21 mouse cellular contexts compared by ENCODE assay signal in the genomic region with DNA sequence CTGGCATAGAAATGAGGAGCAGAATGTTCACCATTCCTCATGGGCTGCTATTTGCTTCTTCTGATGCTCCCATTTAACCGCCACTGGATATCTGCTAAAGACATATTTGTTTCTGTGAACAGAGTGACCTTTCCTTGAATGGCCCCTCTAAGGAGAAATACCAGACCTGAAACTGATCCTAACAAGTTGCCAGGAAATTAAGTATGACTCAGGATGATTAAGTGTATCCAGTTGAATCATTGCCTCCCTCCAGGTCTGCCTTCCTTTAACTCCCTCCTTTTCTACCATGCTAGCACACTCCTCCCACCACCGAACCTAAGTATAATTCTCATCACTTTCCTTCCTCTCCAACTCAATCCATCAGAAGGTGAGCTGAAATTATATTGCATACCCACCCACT.
DNase-seq lines count a peak whose midpoint lies in the region; ATAC-seq and TF ChIP-seq lines count a peak whose summit lies in the region.
"Had no signal": no experiment of that assay in that cellular context is flagged by ENCODE, and none has a peak within 500 bp of the region (broad histone marks: within the 10 kb centered on the region; RNA-seq: fewer than 3 reads in every experiment).

No protein-coding gene starts in this region.

- CTCF ChIA-PET in Patski (lab: Charles Lee): no interaction called here

- in situ Hi-C loops in Patski (cut with MboI; ENCODE audit: low pct_unique_long_range_greater_than_20kb): no loop called here

- peak; percentile 88 for ATAC-seq in Patski
- no peak for ATAC-seq in megakaryocyte-erythroid progenitor cell, adult 5-6 weeks (replicated peaks; ENCODE audit: low FRiP score, low TSS enrichment, poor library complexity, severe bottlenecking)
- ATAC-seq: forebrain, embryonic 13.5 days; forebrain, postnatal 0 days; hindbrain, embryonic 16.5 days had no signal

- peak; percentile 13 for DNase-seq in adrenal gland, adult 2 months
- no peak for DNase-seq in adrenal gland, postnatal 10 days
- peak; percentile 84 for DNase-seq in 3T3-L1 (ENCODE audit: low read depth, low spot score)
- DNase-seq in Patski (ENCODE audit: low read depth, low spot score): no peak
- peak; percentile 6 for DNase-seq in mesoderm, embryonic 11.5 days (ENCODE audit: low read depth, low spot score)
- DNase-seq in cerebellum, adult 18-20 months: no peak
- DNase-seq: adrenal gland, postnatal 25 days; cerebellum, adult 9-10 months; cerebellum, postnatal 25 days; forebrain, postnatal 0 days; gastrocnemius, postnatal 14 days; heart, adult 2 months; heart, postnatal 36 days; kidney, adult 18-20 months had no signal

- no peak for TF ChIP-seq CTCF in Patski (IDR thresholded peaks at IDR 0.05)

- POLR2A ChIA-PET in Patski (lab: Charles Lee): interaction anchor here (0.7 kb wide), 1 partner anchor 1600 kb away, joined by 4 read pairs; no protein-coding TSS in a partner anchor

- no peaks in the 10 kb centered on the region for H3K27me3 ChIP-seq in Patski
- H3K27me3 ChIP-seq: CH12.LX; embryonic facial prominence, embryonic 12.5 days; forebrain, embryonic 13.5 days; heart, embryonic 12.5 days; hindbrain, embryonic 12.5 days had no signal

Comparison
In these comparisons a context has a peak if more than half of its experiments do, and no peak if none do; other contexts are left out.
1. DNase-seq: peak in adrenal gland, adult 2 months (single experiment), 3T3-L1 (single experiment) and mesoderm, embryonic 11.5 days (single experiment); none in adrenal gland, postnatal 10 days (single experiment), Patski (single experiment) and cerebellum, adult 18-20 months (0 of 2).